Mouse (Mus musculus): ENCODE data around the gene Mvp.

The Mvp gene

GRCm38 (mm10) chr7:126949793-126950646 is 64.4 kb downstream of the Mvp start, which contains the start of gene Sez6l2:
Gene Sez6l2, plus strand, starts transcription at chr7:126950563.
- DNase-seq = peak; percentile 94

DNA sequence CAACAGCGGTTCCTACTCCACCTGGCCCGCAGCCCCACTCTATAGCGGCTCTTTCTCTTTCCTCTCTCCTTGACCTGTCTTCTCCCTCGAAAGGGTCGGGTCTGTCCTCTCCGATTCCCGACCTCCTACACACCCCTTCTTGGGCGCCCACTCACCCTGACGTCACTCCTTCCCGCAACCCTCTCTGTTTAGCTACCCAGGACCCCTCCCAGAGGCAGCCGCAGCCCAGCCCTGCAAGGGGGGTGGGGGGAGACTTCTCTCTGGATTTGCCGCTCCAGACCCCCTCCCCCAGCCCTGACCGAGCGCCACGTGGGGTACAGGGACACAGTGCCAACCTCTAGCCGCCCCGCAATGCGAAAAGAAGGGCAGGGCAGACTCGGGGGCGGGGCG is 65.0 kb downstream of the Mvp start, which contains the start of gene Asphd1:
Asphd1 (minus strand) TSS at position 180 of the 390 bp plus-strand sequence.
- no peak for DNase-seq

DNA sequence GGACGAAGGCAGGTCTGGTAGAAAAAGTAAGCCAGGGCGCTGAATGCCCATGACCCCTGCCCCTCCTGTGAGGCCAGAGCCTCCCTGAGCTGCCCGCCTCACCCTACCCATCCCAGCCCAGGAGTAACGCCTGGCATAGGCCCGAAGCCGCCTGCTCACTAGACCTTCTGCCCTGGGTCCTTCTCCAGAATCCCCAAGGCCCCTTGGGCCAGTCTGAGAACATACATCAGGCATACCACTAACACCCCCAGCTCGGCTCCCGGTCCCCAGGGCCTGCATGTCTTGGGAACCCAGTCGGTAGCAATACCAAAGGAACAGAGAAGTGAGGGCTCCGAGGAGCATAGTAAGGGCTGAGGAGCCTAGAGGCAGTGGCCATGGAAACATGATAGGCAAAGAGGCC is 65.8 kb downstream of the Mvp start:
- no peak for DNase-seq

GRCm38 (mm10) chr7:126946530-126946929 is 67.9 kb downstream of the Mvp start:
- peak; percentile 60 to 63 for DNase-seq

DNA sequence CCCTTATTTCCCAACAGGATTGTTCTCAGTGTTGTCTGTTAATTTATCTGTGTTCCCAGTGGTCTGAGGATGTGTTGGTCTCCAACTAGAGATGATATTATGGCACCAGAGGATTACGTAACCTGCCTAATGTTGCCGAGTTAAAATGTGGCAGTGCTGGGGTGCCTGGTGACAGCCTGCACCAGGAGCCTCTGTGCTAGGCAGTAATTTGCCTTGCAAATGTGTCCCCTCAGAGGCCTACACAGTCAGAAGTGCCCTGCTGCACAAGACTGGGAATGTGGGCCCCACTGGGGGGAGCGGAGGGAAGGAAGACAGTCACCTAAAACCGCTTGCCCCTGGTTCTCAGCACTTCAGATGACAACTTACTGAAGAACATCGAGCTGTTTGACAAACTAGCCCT is 72.6 kb downstream of the Mvp start:
- DNase-seq = no peak

GRCm38 (mm10) chr7:126941171-126941570 is 73.2 kb downstream of the Mvp start:
- DNase-seq = no peak
